Mouse (Mus musculus) kidney, adult 2 months (tissue): ENCODE results near the gene Zfand5.

Source experiments
- CTCF ChIP-seq: fragments of 200-500 bp; conservative IDR thresholded peaks from 2 replicates; pipeline ENCODE4 v1.5.1; 2011; ENCODE audit warnings: low read depth, mild to moderate bottlenecking, control low read depth, low read length, moderate library complexity, mixed read lengths; ENCODE audit not compliant: insufficient read depth, insufficient read length
- POLR2A ChIP-seq: fragments of 200-500 bp; IDR thresholded peaks from one replicate; pipeline ENCODE4 v1.6.1; 2011; ENCODE audit warnings: low read depth, low read length, control low read depth

- TF ChIP-seq CTCF (no peak), POLR2A (no peak)
Measured at GRCm38 (mm10) chr19:21274714-21275113, 2.6 kb downstream of the Zfand5 start.
